Mouse (Mus musculus) midbrain, embryonic 13.5 days (tissue): Measurements from ENCODE around the gene P3h4. TPM values are rescaled to one million over a fixed set of nuclear protein-coding genes. Genes with fewer than 3 reads are reported as not detected.

Source experiments
- ATAC-seq: fragments of 200-750 bp; cut with Nextera tagmentation; 2 replicates; pipeline ENCODE4 v1.8.0; 2017; ENCODE audit warnings: mild to moderate bottlenecking, moderate TSS enrichment, moderate library complexity
- H3K27ac ChIP-seq: fragments of 300-500 bp; sonication (generic); 2 replicates; pipeline ENCODE4 v1.5.1; 2015; ENCODE audit warnings: inconsistent platforms, mild to moderate bottlenecking, moderate library complexity
- H3K27me3 ChIP-seq: fragments of 300-500 bp; sonication (generic); 2 replicates; pipeline ENCODE4 v1.6.1; 2015; ENCODE audit warnings: mild to moderate bottlenecking, inconsistent platforms
- H3K36me3 ChIP-seq: fragments of 300-500 bp; sonication (generic); 2 replicates; pipeline ENCODE4 v1.6.1; 2015; ENCODE audit warnings: mild to moderate bottlenecking, inconsistent platforms
- H3K4me1 ChIP-seq: fragments of 300-500 bp; sonication (generic); replicated peaks from 2 replicates; pipeline ENCODE4 v1.6.1; 2015; ENCODE audit warnings: inconsistent platforms
- H3K4me2 ChIP-seq: fragments of 300-500 bp; sonication (generic); replicated peaks from 2 replicates; pipeline ENCODE4 v1.6.1; 2015; ENCODE audit warnings: moderate library complexity, mild to moderate bottlenecking, inconsistent platforms
- H3K4me3 ChIP-seq: fragments of 300-500 bp; sonication (generic); replicated peaks from 2 replicates; pipeline ENCODE4 v1.5.1; 2015; ENCODE audit warnings: mild to moderate bottlenecking, inconsistent platforms
- H3K9ac ChIP-seq: fragments of 300-500 bp; sonication (generic); replicated peaks from 2 replicates; pipeline ENCODE4 v1.6.1; 2015; ENCODE audit warnings: mild to moderate bottlenecking, inconsistent platforms
- H3K9me3 ChIP-seq: fragments of 300-500 bp; sonication (generic); 2 replicates; pipeline ENCODE4 v1.6.1; 2016; ENCODE audit warnings: mild to moderate bottlenecking, inconsistent platforms
- WGBS: fragments of 180-500 bp; shearing (Covaris S2); methylation state at CpG from one replicate; pipeline ENCODE4 v1.1.7; 2015; 5-methylcytosine and 5-hydroxymethylcytosine counted together
- polyA plus RNA-seq: library from polyadenylated mRNA; unstranded; fragments of >200 nt; fragmentation: Nextera tagmentation; extraction: Ambion mirVana; gene quantifications from 2 replicates; pipeline ENCODE4 v1.2.1, GENCODE M21; 2015

P3h4 gene
- polyA plus RNA-seq, 1 experiment from 2014 or later: 16.8 TPM

DNA sequence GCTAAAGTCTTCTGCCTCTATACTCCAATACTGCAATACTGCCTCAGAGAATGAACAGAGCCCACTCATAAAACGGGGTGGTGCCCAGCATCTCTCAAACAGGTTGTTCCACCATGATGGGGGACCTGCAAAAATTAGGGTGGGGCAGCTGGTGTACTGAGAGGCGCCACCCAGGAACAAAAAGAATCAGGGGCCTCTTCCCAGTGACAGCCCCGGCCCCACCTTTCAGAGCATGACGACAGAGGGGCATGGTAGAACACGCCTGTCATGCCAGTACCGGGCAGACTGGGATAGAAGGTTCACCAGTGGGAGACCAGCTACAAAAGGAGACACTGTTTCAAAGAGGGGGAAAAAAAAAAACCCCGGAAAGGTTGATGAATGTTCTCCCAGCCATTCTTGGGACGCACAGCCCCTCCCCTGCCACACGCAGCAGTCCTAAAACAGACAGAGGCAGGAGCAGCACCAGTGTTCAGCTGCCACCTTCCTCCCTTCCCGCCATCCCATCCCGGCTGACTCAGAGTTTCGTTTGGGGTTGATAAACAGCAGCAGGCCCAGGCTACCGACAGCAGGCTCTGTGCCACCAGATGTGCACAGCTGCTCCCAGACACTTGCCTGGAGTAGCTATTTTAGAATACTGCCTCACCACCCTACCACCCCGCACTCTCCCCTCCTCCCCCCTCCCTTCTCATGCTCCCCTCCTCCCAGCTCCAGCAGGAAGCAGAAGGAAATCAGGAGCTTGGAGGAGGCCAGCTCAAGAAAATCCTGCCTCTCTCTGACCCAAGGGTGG lies 26.9 kb downstream of the P3h4 start:
- Histone ChIP-seq H3K4me1 (peaks cover 27% of the 10 kb centered on the region), H3K4me2 (no peak overlapping the region), H3K27ac (no peak overlapping the region), H3K36me3 (peaks cover 35% of the 10 kb centered on the region), H3K4me3 (no peak overlapping the region), H3K9ac (peak overlapping the region; percentile 36; the same call in 1 of the 2 replicates), H3K27me3 (no peaks in the 10 kb centered on the region), H3K9me3 (no peaks in the 10 kb centered on the region)
- ATAC-seq: no peak
- WGBS: 69% methylated on average over 14 of the region's 14 CpGs

GRCm38 (mm10) chr11:100387111-100387510 lies 27.5 kb downstream of the P3h4 start:
- Histone ChIP-seq H3K27ac (no peak overlapping the region), H3K27me3 (no peaks in the 10 kb centered on the region), H3K9ac (no peak overlapping the region), H3K4me3 (no peak overlapping the region), H3K4me2 (no peak overlapping the region), H3K4me1 (peaks cover 27% of the 10 kb centered on the region), H3K9me3 (no peaks in the 10 kb centered on the region), H3K36me3 (peaks cover 41% of the 10 kb centered on the region)
- WGBS: 93% methylated on average over 6 of the region's 6 CpGs
- no peak for ATAC-seq

DNA sequence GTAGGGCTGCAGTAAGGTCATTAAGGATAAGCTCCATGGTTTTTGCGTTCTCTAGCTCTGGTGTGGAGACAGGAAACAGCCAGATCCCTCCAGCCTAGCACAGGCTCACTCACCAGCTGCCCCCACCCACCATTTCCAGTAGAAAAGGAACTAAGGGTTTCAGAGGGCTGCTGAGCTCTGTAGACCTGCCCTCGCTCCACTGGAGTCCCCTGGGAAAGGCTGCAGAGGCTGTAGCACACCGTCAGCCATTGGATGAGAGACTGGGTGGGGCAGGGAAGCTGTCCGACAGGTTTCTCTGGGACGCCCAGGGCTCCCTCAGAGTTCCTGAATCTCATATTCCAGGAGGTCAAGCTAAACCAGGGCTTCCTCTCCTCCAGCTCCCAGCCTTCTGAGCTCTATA lies 28.1 kb downstream of the P3h4 start:
- H3K9ac ChIP-seq: peak overlapping the region; percentile 10; the same call in 1 of the 2 replicates
- ATAC-seq: no peak
- 54% methylated on average over 5 of the region's 5 CpGs for WGBS
- H3K9me3 ChIP-seq: no peaks in the 10 kb centered on the region
- peaks cover 27% of the 10 kb centered on the region for H3K4me1 ChIP-seq
- H3K27me3 ChIP-seq: no peaks in the 10 kb centered on the region
- no peak overlapping the region for H3K27ac ChIP-seq
- peaks cover 47% of the 10 kb centered on the region for H3K36me3 ChIP-seq
- H3K4me2 ChIP-seq: no peak overlapping the region
- no peak overlapping the region for H3K4me3 ChIP-seq

- Histone ChIP-seq H3K9ac (no peak overlapping the region), H3K4me1 (peaks cover 12% of the 10 kb centered on the region), H3K27me3 (no peaks in the 10 kb centered on the region), H3K36me3 (peaks cover 62% of the 10 kb centered on the region), H3K4me2 (no peak overlapping the region), H3K4me3 (no peak overlapping the region), H3K27ac (no peak overlapping the region), H3K9me3 (no peaks in the 10 kb centered on the region)
- ATAC-seq: no peak
- 86% methylated on average over 3 of the region's 3 CpGs for WGBS
Measured at GRCm38 (mm10) chr11:100385016-100385415, 29.6 kb downstream of the P3h4 start.

DNA sequence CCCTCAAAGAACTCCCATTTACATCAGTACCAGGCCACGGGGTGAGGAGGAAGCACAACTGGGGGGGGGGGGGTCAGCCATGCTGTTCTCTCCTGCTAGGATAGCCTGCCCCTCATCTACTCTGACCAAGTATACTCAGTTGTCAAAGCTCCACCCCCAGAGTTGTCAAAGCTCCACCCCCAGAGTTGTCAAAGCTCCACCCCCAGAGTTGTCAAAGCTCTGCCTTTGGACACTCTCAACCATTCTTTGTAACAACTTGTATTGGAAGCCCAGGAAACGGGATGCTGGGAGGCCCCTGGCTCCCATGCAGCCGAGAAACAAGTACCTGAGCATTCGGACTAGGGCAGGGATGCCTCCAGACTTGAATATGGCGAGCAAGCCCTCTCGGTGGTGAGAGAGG lies 32.0 kb downstream of the P3h4 start:
- H3K4me3 ChIP-seq: no peak overlapping the region
- H3K9ac ChIP-seq: no peak overlapping the region
- no peaks in the 10 kb centered on the region for H3K9me3 ChIP-seq
- H3K27me3 ChIP-seq: no peaks in the 10 kb centered on the region
- no peak for ATAC-seq
- no peak overlapping the region for H3K27ac ChIP-seq
- WGBS: 86% methylated on average over 6 of the region's 6 CpGs
- peaks cover 82% of the 10 kb centered on the region for H3K36me3 ChIP-seq
- H3K4me2 ChIP-seq: no peak overlapping the region
- H3K4me1 ChIP-seq: no peaks in the 10 kb centered on the region

DNA sequence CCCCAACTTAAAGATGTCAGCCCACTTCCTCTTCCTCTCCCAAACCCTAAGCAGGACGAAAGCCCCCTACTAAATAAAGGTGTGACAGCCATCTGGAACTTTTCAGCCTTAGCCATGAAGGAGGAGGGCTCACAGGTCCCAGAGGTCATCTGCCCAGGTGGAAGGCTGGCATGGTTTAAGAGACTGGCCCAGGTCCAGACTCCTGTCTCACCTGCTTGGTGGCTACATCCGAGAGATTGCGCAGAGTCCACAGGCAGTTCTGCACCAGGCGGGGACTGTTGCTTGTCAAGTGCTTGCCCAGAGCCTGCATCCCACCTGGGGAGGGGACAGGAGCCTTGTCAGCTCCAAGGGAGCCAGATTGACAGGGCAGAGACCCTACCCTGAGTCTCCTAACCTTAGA lies 35.3 kb downstream of the P3h4 start:
- H3K9me3 ChIP-seq: no peaks in the 10 kb centered on the region

DNA sequence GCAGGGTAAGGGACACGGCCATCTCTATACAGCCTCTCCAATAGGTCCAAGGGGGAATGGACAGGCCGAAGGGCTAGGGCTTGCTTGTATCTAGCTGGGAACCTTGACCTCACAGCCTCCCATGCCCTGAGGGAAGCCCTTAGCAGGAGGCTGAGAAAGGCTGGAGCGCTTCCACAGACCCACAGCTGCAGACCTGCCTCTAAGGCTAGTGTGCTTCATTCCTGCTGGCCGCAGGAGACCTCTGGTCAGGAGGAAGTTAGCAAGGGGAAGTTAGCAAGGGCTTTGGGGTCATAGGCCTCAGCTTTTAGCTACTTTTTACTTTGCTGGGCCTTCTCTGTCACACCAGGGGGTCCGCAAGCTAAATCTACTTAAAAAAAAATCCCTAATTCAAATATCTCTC lies 36.2 kb downstream of the P3h4 start:
- H3K4me3 ChIP-seq: no peak overlapping the region
- H3K36me3 ChIP-seq: peaks cover 89% of the 10 kb centered on the region
- H3K9me3 ChIP-seq: no peaks in the 10 kb centered on the region
- H3K4me2 ChIP-seq: no peak overlapping the region
- no peak overlapping the region for H3K27ac ChIP-seq
- H3K27me3 ChIP-seq: no peaks in the 10 kb centered on the region
- H3K9ac ChIP-seq: no peak overlapping the region
- 84% methylated on average over 5 of the region's 5 CpGs for WGBS
- no peaks in the 10 kb centered on the region for H3K4me1 ChIP-seq
- no peak for ATAC-seq

More for the DNA sequence above, 35.3 kb downstream of the P3h4 start:
- H3K27me3 ChIP-seq: no peaks in the 10 kb centered on the region
- no peak overlapping the region for H3K4me2 ChIP-seq
- H3K4me3 ChIP-seq: no peak overlapping the region
- H3K36me3 ChIP-seq: peaks cover 89% of the 10 kb centered on the region
- H3K27ac ChIP-seq: no peak overlapping the region
- ATAC-seq: no peak
- WGBS: 95% methylated on average over 4 of the region's 4 CpGs
- no peaks in the 10 kb centered on the region for H3K4me1 ChIP-seq
- no peak overlapping the region for H3K9ac ChIP-seq

- 96% methylated on average over 14 of the region's 14 CpGs for WGBS
- Histone ChIP-seq H3K4me3 (no peak overlapping the region), H3K27me3 (no peaks in the 10 kb centered on the region), H3K9ac (no peak overlapping the region), H3K9me3 (no peaks in the 10 kb centered on the region), H3K27ac (no peak overlapping the region), H3K36me3 (peaks cover 89% of the 10 kb centered on the region), H3K4me2 (no peak overlapping the region), H3K4me1 (no peaks in the 10 kb centered on the region)
- ATAC-seq: no peak
Measured at GRCm38 (mm10) chr11:100377989-100378388, 36.6 kb downstream of the P3h4 start.

- Histone ChIP-seq H3K4me2 (no peak overlapping the region), H3K9me3 (no peaks in the 10 kb centered on the region), H3K4me3 (no peak overlapping the region), H3K4me1 (peaks cover 5% of the 10 kb centered on the region; the same call in 1 of the 2 replicates), H3K9ac (no peak overlapping the region), H3K27ac (no peak overlapping the region), H3K27me3 (no peaks in the 10 kb centered on the region), H3K36me3 (peaks cover 88% of the 10 kb centered on the region)
- WGBS: 88% methylated on average over 21 of the region's 21 CpGs
- ATAC-seq: no peak
Measured at GRCm38 (mm10) chr11:100376746-100377389, 37.8 kb downstream of the P3h4 start.

DNA sequence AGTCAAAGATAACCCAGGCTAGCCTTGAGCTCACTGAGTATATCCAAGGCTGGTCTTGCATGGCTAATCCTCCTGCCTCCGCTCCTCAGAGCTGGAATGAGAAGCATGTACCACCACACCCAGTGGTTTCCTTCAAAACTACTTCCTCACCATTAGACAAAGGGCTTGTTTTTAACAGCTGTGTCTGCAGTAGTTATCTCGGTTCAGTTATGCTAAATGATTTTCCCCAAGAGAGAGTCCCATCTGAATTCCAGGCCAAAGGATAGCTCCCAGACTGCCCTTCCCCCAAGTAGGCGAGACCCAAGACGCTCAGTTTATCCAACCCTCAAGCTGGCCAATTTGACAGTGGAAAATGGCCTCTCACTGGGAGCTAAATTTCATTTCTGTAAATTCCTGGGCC lies 38.6 kb downstream of the P3h4 start:
- Histone ChIP-seq H3K4me1 (peaks cover 6% of the 10 kb centered on the region; the same call in 1 of the 2 replicates), H3K4me2 (no peak overlapping the region), H3K9me3 (no peaks in the 10 kb centered on the region), H3K27ac (no peak overlapping the region), H3K9ac (no peak overlapping the region), H3K4me3 (no peak overlapping the region), H3K36me3 (peaks cover 88% of the 10 kb centered on the region), H3K27me3 (no peaks in the 10 kb centered on the region)
- WGBS: 81% methylated on average over 4 of the region's 4 CpGs
- ATAC-seq: no peak

- Histone ChIP-seq H3K9ac (no peak overlapping the region), H3K9me3 (no peaks in the 10 kb centered on the region), H3K4me2 (no peak overlapping the region), H3K27me3 (no peaks in the 10 kb centered on the region), H3K4me3 (no peak overlapping the region), H3K36me3 (peaks cover 86% of the 10 kb centered on the region), H3K4me1 (peaks cover 6% of the 10 kb centered on the region; the same call in 1 of the 2 replicates), H3K27ac (no peak overlapping the region)
- ATAC-seq: no peak
- 89% methylated on average over 9 of the region's 9 CpGs for whole genome bisulfite sequencing
Measured at GRCm38 (mm10) chr11:100375127-100375526, 39.5 kb downstream of the P3h4 start.

GRCm38 (mm10) chr11:100371981-100372558 lies 42.6 kb downstream of the P3h4 start:
- Histone ChIP-seq H3K4me3 (no peak overlapping the region), H3K27me3 (no peaks in the 10 kb centered on the region), H3K27ac (no peak overlapping the region), H3K4me2 (no peak overlapping the region), H3K36me3 (peaks cover 64% of the 10 kb centered on the region), H3K9ac (no peak overlapping the region), H3K4me1 (peaks cover 6% of the 10 kb centered on the region; the same call in 1 of the 2 replicates), H3K9me3 (no peaks in the 10 kb centered on the region)
- WGBS: 63% methylated on average over 7 of the region's 8 CpGs
- ATAC-seq: peak; percentile 37; the same call in 1 of the 2 replicates
